Mouse (Mus musculus) MEL (cell line): ENCODE results near the gene C730034F03Rik. TPM values are rescaled to one million over a fixed set of nuclear protein-coding genes. Genes with fewer than 3 reads are reported as not detected.
A peak's percentile ranks its signal among the peaks of the same experiment; 100 is the strongest.

ENCODE experiments used
- DNase-seq: peaks from one replicate; pipeline ENCODE4 v3.0.0; 2011; ENCODE audit warnings: low read depth, low spot score
- H3K27ac ChIP-seq: 2 replicates; pipeline ENCODE4 v1.5.1; 2012; ENCODE audit warnings: low read depth, mild to moderate bottlenecking, control low read depth, low read length, moderate library complexity; ENCODE audit not compliant: control insufficient read depth
- H3K27me3 ChIP-seq, 2 experiments: fragments of 150-350 bp in 1 of 2; sonication (generic) in 1 of 2; 2 replicates each; pipeline ENCODE4 v1.6.1; 2012; ENCODE audit warnings: low read length in 2 of 2, mild to moderate bottlenecking in 2 of 2, improper control_type of control experiment in 1 of 2, moderate library complexity in 1 of 2; ENCODE audit not compliant: insufficient read depth in 2 of 2, control insufficient read depth in 1 of 2
- H3K36me3 ChIP-seq, 2 experiments: 2 replicates each; pipeline ENCODE4 v1.6.1; 2012 to 2014; ENCODE audit warnings: low read length in 2 of 2, improper control_type of control experiment in 1 of 2, inconsistent platforms in 1 of 2, mild to moderate bottlenecking in 1 of 2; ENCODE audit not compliant: insufficient read depth in 2 of 2, control insufficient read depth in 1 of 2
- H3K4me1 ChIP-seq, 2 experiments: fragments of 150-350 bp in 1 of 2; sonication (generic) in 1 of 2; 2 replicates each; pipeline ENCODE4 v1.6.1; 2012; ENCODE audit warnings: low read length in 2 of 2, improper control_type of control experiment in 1 of 2, mild to moderate bottlenecking in 1 of 2; ENCODE audit not compliant: insufficient read depth in 2 of 2, control insufficient read depth in 1 of 2
- H3K4me3 ChIP-seq, 2 experiments: fragments of 150-350 bp in 1 of 2; sonication (generic) in 1 of 2; 2 replicates each; pipeline ENCODE4 v1.5.1; 2012; ENCODE audit warnings: low read depth in 2 of 2, low read length in 2 of 2, mild to moderate bottlenecking in 2 of 2, moderate library complexity in 2 of 2, control low read depth in 1 of 2, improper control_type of control experiment in 1 of 2; ENCODE audit not compliant: control insufficient read depth in 1 of 2, insufficient read depth in 1 of 2
- H3K79me2 ChIP-seq: 2 replicates; pipeline ENCODE4 v1.6.1; 2012; ENCODE audit warnings: mild to moderate bottlenecking, low read length, moderate library complexity; ENCODE audit not compliant: control insufficient read depth, poor library complexity, insufficient read depth
- H3K9ac ChIP-seq: 2 replicates; pipeline ENCODE4 v1.6.1; 2012; ENCODE audit warnings: low read depth, mild to moderate bottlenecking, control low read depth, low read length, moderate library complexity; ENCODE audit not compliant: control insufficient read depth, poor library complexity, severe bottlenecking
- H3K9me3 ChIP-seq: fragments of 150-350 bp; sonication (generic); replicated peaks from 2 replicates; pipeline ENCODE4 v1.6.1; 2012; ENCODE audit warnings: mild to moderate bottlenecking, low read length, improper control_type of control experiment, moderate library complexity; ENCODE audit not compliant: insufficient read depth
- CHD1 ChIP-seq: IDR thresholded peaks from 2 replicates; pipeline ENCODE4 v1.6.1; 2012; ENCODE audit warnings: low read depth, mild to moderate bottlenecking, inconsistent platforms, low read length, improper control_type of control experiment
- CHD2 ChIP-seq: IDR thresholded peaks from 2 replicates; pipeline ENCODE4 v1.6.1; 2011; ENCODE audit warnings: low read length, improper control_type of control experiment
- CTCF ChIP-seq, 3 experiments: IDR thresholded peaks in 2 of 3; conservative IDR thresholded peaks in 1 of 3; 2 replicates each; pipeline ENCODE4 v1.5.1; 2011 to 2012; ENCODE audit warnings: low read length in 3 of 3, low read depth in 2 of 3, mild to moderate bottlenecking in 2 of 3, improper control_type of control experiment in 1 of 3, inconsistent platforms in 1 of 3, mixed read lengths in 1 of 3, moderate library complexity in 1 of 3; ENCODE audit not compliant: control insufficient read depth in 1 of 3, insufficient read depth in 1 of 3, poor library complexity in 1 of 3, severe bottlenecking in 1 of 3
- E2F4 ChIP-seq: IDR thresholded peaks from 2 replicates; pipeline ENCODE4 v1.6.1; 2011; ENCODE audit warnings: low read depth, low read length, improper control_type of control experiment, borderline replicate concordance
- ELF1 ChIP-seq: IDR thresholded peaks from 2 replicates; pipeline ENCODE4 v1.6.1; 2014; ENCODE audit warnings: low read depth, mild to moderate bottlenecking, inconsistent platforms, low read length, improper control_type of control experiment, moderate library complexity
- EP300 ChIP-seq, 2 experiments: IDR thresholded peaks; 2 replicates each; pipeline ENCODE4 v1.6.1; 2011; ENCODE audit warnings: improper control_type of control experiment in 2 of 2, low read length in 2 of 2, low read depth in 1 of 2, mild to moderate bottlenecking in 1 of 2
- ETS1 ChIP-seq: IDR thresholded peaks from 2 replicates; pipeline ENCODE4 v1.6.1; 2012; ENCODE audit warnings: low read depth, mild to moderate bottlenecking, inconsistent platforms, low read length, improper control_type of control experiment, moderate library complexity
- GATA1 ChIP-seq: IDR thresholded peaks from 2 replicates; pipeline ENCODE4 v1.6.1; 2011; ENCODE audit warnings: low read depth, low read length, improper control_type of control experiment
- HCFC1 ChIP-seq: IDR thresholded peaks from 2 replicates; pipeline ENCODE4 v1.6.1; 2012; ENCODE audit warnings: low read depth, mild to moderate bottlenecking, inconsistent platforms, low read length, improper control_type of control experiment, moderate library complexity
- KAT2A ChIP-seq: conservative IDR thresholded peaks from 2 replicates; pipeline ENCODE4 v1.6.1; 2012; ENCODE audit warnings: low read depth, low read length, improper control_type of control experiment, inconsistent platforms
- MAFK ChIP-seq: IDR thresholded peaks from 2 replicates; pipeline ENCODE4 v1.6.1; 2011; ENCODE audit warnings: low read depth, mild to moderate bottlenecking, low read length, improper control_type of control experiment, borderline replicate concordance
- MAX ChIP-seq: IDR thresholded peaks from 2 replicates; pipeline ENCODE4 v1.6.1; 2011; ENCODE audit warnings: low read length, improper control_type of control experiment
- MAZ ChIP-seq: IDR thresholded peaks from 2 replicates; pipeline ENCODE4 v1.6.1; 2012; ENCODE audit warnings: low read depth, mild to moderate bottlenecking, inconsistent platforms, low read length, improper control_type of control experiment
- MEF2A ChIP-seq: IDR thresholded peaks from 2 replicates; pipeline ENCODE4 v1.6.1; 2014; ENCODE audit warnings: low read depth, mild to moderate bottlenecking, inconsistent platforms, low read length, improper control_type of control experiment; ENCODE audit not compliant: poor library complexity, insufficient replicate concordance, severe bottlenecking; ENCODE audit errors: extremely low read depth
- MXI1 ChIP-seq: IDR thresholded peaks from 2 replicates; pipeline ENCODE4 v1.6.1; 2011; ENCODE audit warnings: mild to moderate bottlenecking, low read depth, low read length, improper control_type of control experiment
- MYB ChIP-seq: IDR thresholded peaks from 2 replicates; pipeline ENCODE4 v1.6.1; 2011; ENCODE audit warnings: mild to moderate bottlenecking, low read depth, low read length, improper control_type of control experiment
- MYC ChIP-seq: IDR thresholded peaks from 2 replicates; pipeline ENCODE4 v1.6.1; 2011; ENCODE audit warnings: low read depth, mild to moderate bottlenecking, low read length, improper control_type of control experiment, moderate library complexity
- NELFE ChIP-seq: IDR thresholded peaks from 2 replicates; pipeline ENCODE4 v1.6.1; 2011; ENCODE audit warnings: low read depth, low read length, improper control_type of control experiment
- NRF1 ChIP-seq: IDR thresholded peaks from 2 replicates; pipeline ENCODE4 v1.6.1; 2014; ENCODE audit warnings: low read depth, mild to moderate bottlenecking, inconsistent platforms, low read length, improper control_type of control experiment, moderate library complexity; ENCODE audit not compliant: poor library complexity, insufficient read depth, severe bottlenecking
- POLR2AphosphoS2 ChIP-seq: IDR thresholded peaks from 2 replicates; pipeline ENCODE4 v1.6.1; 2011; ENCODE audit warnings: low read length, improper control_type of control experiment
- POLR2AphosphoS5 ChIP-seq: IDR thresholded peaks from 2 replicates; pipeline ENCODE4 v1.6.1; 2012; ENCODE audit warnings: low read depth, borderline replicate concordance, mild to moderate bottlenecking, inconsistent platforms, low read length, moderate library complexity, mixed read lengths
- RCOR1 ChIP-seq: IDR thresholded peaks from 2 replicates; pipeline ENCODE4 v1.6.1; 2012; ENCODE audit warnings: low read depth, mild to moderate bottlenecking, inconsistent platforms, low read length, improper control_type of control experiment
- SIN3A ChIP-seq: IDR thresholded peaks from 2 replicates; pipeline ENCODE4 v1.6.1; 2012; ENCODE audit warnings: low read length, improper control_type of control experiment, inconsistent platforms
- SMC3 ChIP-seq: IDR thresholded peaks from 2 replicates; pipeline ENCODE4 v1.6.1; 2011; ENCODE audit warnings: low read depth, low read length, improper control_type of control experiment
- TAL1 ChIP-seq: IDR thresholded peaks from 2 replicates; pipeline ENCODE4 v1.6.1; 2012; ENCODE audit warnings: mild to moderate bottlenecking, inconsistent platforms, low read length, moderate library complexity, mixed read lengths
- TBP ChIP-seq: IDR thresholded peaks from 2 replicates; pipeline ENCODE4 v1.8.0; 2011; ENCODE audit warnings: low read depth, low read length, improper control_type of control experiment
- TCF12 ChIP-seq: IDR thresholded peaks from 2 replicates; pipeline ENCODE4 v1.6.1; 2014; ENCODE audit warnings: low read depth, mild to moderate bottlenecking, inconsistent platforms, low read length, improper control_type of control experiment, moderate library complexity
- UBTF ChIP-seq: IDR thresholded peaks from 2 replicates; pipeline ENCODE4 v1.6.1; 2012; ENCODE audit warnings: low read depth, mild to moderate bottlenecking, inconsistent platforms, low read length, improper control_type of control experiment, moderate library complexity, borderline replicate concordance; ENCODE audit not compliant: insufficient read depth
- USF1 ChIP-seq: IDR thresholded peaks from 2 replicates; pipeline ENCODE4 v1.6.1; 2014; ENCODE audit warnings: low read depth, mild to moderate bottlenecking, inconsistent platforms, low read length, improper control_type of control experiment, moderate library complexity
- USF2 ChIP-seq, 2 experiments: IDR thresholded peaks; 2 replicates each; pipeline ENCODE4 v1.6.1; 2011 to 2012; ENCODE audit warnings: improper control_type of control experiment in 2 of 2, low read length in 2 of 2, borderline replicate concordance in 1 of 2, inconsistent platforms in 1 of 2, low read depth in 1 of 2, mild to moderate bottlenecking in 1 of 2; ENCODE audit not compliant: insufficient read depth in 1 of 2
- ZC3H11A ChIP-seq: IDR thresholded peaks from 2 replicates; pipeline ENCODE4 v1.6.1; 2012; ENCODE audit warnings: low read depth, mild to moderate bottlenecking, inconsistent platforms, low read length, improper control_type of control experiment
- ZKSCAN1 ChIP-seq: IDR thresholded peaks from 2 replicates; pipeline ENCODE4 v1.6.1; 2012; ENCODE audit warnings: low read depth, mild to moderate bottlenecking, inconsistent platforms, low read length, improper control_type of control experiment, moderate library complexity
- ZMIZ1 ChIP-seq: IDR thresholded peaks from 2 replicates; pipeline ENCODE4 v1.6.1; 2012; ENCODE audit warnings: low read depth, mild to moderate bottlenecking, inconsistent platforms, low read length, improper control_type of control experiment, moderate library complexity
- ZNF384 ChIP-seq: IDR thresholded peaks from 2 replicates; pipeline ENCODE4 v1.6.1; 2012; ENCODE audit warnings: low read depth, mild to moderate bottlenecking, inconsistent platforms, low read length, improper control_type of control experiment
- polyA plus RNA-seq, 2 experiments: library from polyadenylated mRNA; stranded (reverse) in 1 of 2; unstranded in 1 of 2; fragments of >175 nt in 1 of 2; fragments of >200 nt in 1 of 2; gene quantifications; 2 replicates each; pipeline versions ENCODE4 v1.2.1 to v1.2.4; 2012; ENCODE audit warnings: low replicate concordance in 2 of 2, low read depth in 1 of 2; ENCODE audit not compliant: insufficient read length in 2 of 2, insufficient read depth in 1 of 2, missing spikeins in 1 of 2
- total RNA-seq: library from RNA; depleted of rRNA; stranded (reverse); fragments of 300-350 nt; gene quantifications from 2 replicates; pipeline ENCODE4 v1.2.3, GENCODE M21; 2012; rRNA removed

C730034F03Rik gene
- total RNA-seq (2.5 and 3.8 TPM in 2 replicates), polyA plus RNA-seq (1 to 10 TPM in 1 of 2 experiments, not detected in 1; 1.6 TPM)

DNA sequence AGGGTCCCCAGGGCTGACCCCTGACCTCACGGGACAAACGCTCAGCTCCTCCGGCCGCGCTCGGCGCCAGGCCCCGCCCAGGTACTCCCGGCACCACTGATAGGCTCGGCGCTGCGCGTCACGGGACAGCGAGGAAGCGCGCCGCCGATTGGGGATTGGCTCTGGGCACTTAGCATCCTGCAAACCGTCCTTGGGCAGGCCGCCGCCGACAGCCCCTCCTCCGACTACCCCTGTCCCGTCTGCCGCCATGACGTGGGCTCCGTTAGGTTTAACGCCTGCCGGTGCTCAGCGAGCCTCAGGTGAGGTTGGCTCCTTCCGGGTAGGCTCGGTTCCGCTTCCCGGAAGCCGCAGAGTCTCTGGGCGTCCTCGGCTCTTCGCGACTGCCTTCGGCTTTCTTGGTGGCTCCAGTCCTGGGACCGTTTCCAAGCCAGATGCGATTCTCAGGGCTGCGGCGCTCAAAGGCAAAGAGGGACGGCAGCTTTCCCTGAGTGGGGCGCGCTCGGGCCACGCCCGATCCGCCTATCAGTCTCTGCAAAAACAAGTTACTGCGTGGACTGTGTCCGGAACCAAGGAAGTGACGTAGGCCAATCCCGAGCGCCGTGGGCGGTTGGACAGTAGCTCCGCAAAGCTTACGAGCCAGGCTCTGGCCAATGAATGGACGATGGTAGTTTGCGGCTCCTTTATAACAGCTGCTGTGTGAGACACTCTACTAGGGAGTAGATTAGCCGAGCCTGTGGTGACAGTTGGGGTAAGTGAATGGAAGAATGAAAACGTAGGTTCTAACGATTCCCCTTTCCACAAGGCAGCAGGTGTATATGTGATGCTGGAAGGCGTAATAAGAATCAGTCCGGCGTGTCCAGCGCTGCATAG is at the start of gene C730034F03Rik, which contains the start of the genes Gm44502 and Chkb:
Gene C730034F03Rik, plus strand, starts transcription at position 238 of the 870 bp plus-strand sequence.
Gene Gm44502, minus strand, starts transcription at position 345 of the 870 bp plus-strand sequence.
Gene Chkb, minus strand, starts transcription at position 557 of the 870 bp plus-strand sequence.
- Histone ChIP-seq H3K9ac (peak within 1 kb of the TSS; percentile 88), H3K9me3 (no peaks in the 10 kb centered on the region), H3K4me3 (peak within 1 kb of the TSS; percentile 75 to 84), H3K4me1 (peaks cover 0 to 9% of the 10 kb centered on the region in 2 experiments; a peak in 1 of 4 replicates), H3K79me2 (no peaks in the 10 kb centered on the region; the same call in 1 of the 2 replicates), H3K27me3 (no peaks in the 10 kb centered on the region), H3K27ac (peak within 1 kb of the TSS; percentile 94), H3K36me3 (peaks cover 0 to 5% of the 10 kb centered on the region in 2 experiments; a peak in 2 of 4 replicates)
- peak; percentile 95 for DNase-seq
- TF ChIP-seq USF2 (IDR thresholded peaks at IDR 0.05; ENCODE audit: borderline replicate concordance in 1 of 2, insufficient read depth in 1 of 2, low read depth in 1 of 2, low read length in 2 of 2) (0 out of 4 replicates have a peak, but pooled peaks of 1 of the 2 experiments have one; percentile 27), ZKSCAN1 (no peak), ZC3H11A (no peak), POLR2AphosphoS2 (peak; percentile 73), ETS1 (peak; percentile 60; the same call in 1 of the 2 replicates), MEF2A (no peak), ZMIZ1 (peak; percentile 91), RCOR1 (no peak), POLR2AphosphoS5 (peak; percentile 74; the same call in 1 of the 2 replicates), ELF1 (peak; percentile 91), TBP (peak; percentile 97), GATA1 (no peak), TAL1 (no peak), NELFE (peak; percentile 81), MAZ (peak; percentile 45; the same call in 1 of the 2 replicates), SIN3A (peak; percentile 87), CTCF (IDR thresholded peaks at IDR 0.05 in 2 of 3, conservative IDR thresholded peaks at IDR 0.05 in 1 of 3; ENCODE audit: control insufficient read depth in 1 of 3, insufficient read depth in 1 of 3, low read depth in 2 of 3, low read length in 3 of 3, poor library complexity in 1 of 3, severe bottlenecking in 1 of 3) (no peak), E2F4 (no peak), UBTF (no peak), USF1 (peak; percentile 78), SMC3 (no peak), EP300 (IDR thresholded peaks at IDR 0.05; ENCODE audit: low read depth in 1 of 2, low read length in 2 of 2) (no peak; a peak in 2 of 4 replicates), NRF1 (peak; percentile 38; the same call in 1 of the 2 replicates), ZNF384 (no peak), CHD2 (no peak), TCF12 (peak; percentile 35; the same call in 1 of the 2 replicates), MXI1 (peak; percentile 69), CHD1 (no peak), MYC (no peak), HCFC1 (peak; percentile 78), MYB (no peak; the same call in none of the 2 replicates), MAFK (no peak), MAX (peak; percentile 64), KAT2A (peak; percentile 35; the same call in 1 of the 2 replicates)
